Mouse (Mus musculus): ENCODE data around the gene Olfr554. TPM values are rescaled to one million over a fixed set of nuclear protein-coding genes. Genes with fewer than 3 reads are reported as not detected.
"Not testable (repeated sequence)": the region's sequence is repeated elsewhere in the genome, so short reads cannot be mapped to it uniquely, and the experiment has no call there.

Olfr554 gene
- polyA plus RNA-seq (2015; fragmentation: Nextera tagmentation; extraction: Ambion mirVana) = not detected in 2 replicates

GRCm38 (mm10) chr7:102638132-102638531, at the start of gene Olfr554:
TSS of gene Olfr554 (plus strand) at chr7:102638432.
- 66% methylated on average over 1 of the region's 1 CpGs for WGBS
- ATAC-seq (ENCODE audit: low FRiP score) = no peak

GRCm38 (mm10) chr7:102591786-102592185, 46.4 kb upstream of the Olfr554 start, which contains the start of gene Olfr551:
TSS of gene Olfr551 (minus strand) at chr7:102591886.
- no peaks in the 10 kb centered on the region for H3K36me3 ChIP-seq
- no peak within 1 kb of the TSS for H3K27ac ChIP-seq (replicated peaks)
- H3K9me3 ChIP-seq (replicated peaks) = no peaks in the 10 kb centered on the region
- no peak for ATAC-seq (ENCODE audit: low FRiP score)
- H3K4me2 ChIP-seq = no peak within 1 kb of the TSS
- no peak within 1 kb of the TSS for H3K4me3 ChIP-seq (replicated peaks)
- no peak within 1 kb of the TSS for H3K9ac ChIP-seq (replicated peaks)
- WGBS = 91% methylated on average over 3 of the region's 3 CpGs
- H3K27me3 ChIP-seq (replicated peaks) = no peaks in the 10 kb centered on the region
- H3K4me1 ChIP-seq = no peaks in the 10 kb centered on the region

More at GRCm38 (mm10) chr7:102638132-102638531, at the start of gene Olfr554:
- Histone ChIP-seq H3K27me3 (replicated peaks) (no peaks in the 10 kb centered on the region), H3K4me3 (replicated peaks) (no peak within 1 kb of the TSS), H3K9ac (replicated peaks) (no peak within 1 kb of the TSS), H3K4me2 (no peak within 1 kb of the TSS), H3K27ac (replicated peaks) (no peak within 1 kb of the TSS), H3K36me3 (no peaks in the 10 kb centered on the region), H3K9me3 (replicated peaks) (no peaks in the 10 kb centered on the region), H3K4me1 (no peaks in the 10 kb centered on the region)

GRCm38 (mm10) chr7:102597378-102598031, 40.7 kb upstream of the Olfr554 start, which contains the start of gene Olfr552:
TSS of gene Olfr552 (plus strand) at chr7:102597770.
- H3K4me2 ChIP-seq = no peak within 1 kb of the TSS
- 83% methylated on average over 1 of the region's 1 CpGs for WGBS
- no peak for ATAC-seq (ENCODE audit: low FRiP score)
- H3K36me3 ChIP-seq = no peaks in the 10 kb centered on the region
- no peak within 1 kb of the TSS for H3K27ac ChIP-seq (replicated peaks)
- no peak within 1 kb of the TSS for H3K9ac ChIP-seq (replicated peaks)
- no peak within 1 kb of the TSS for H3K4me3 ChIP-seq (replicated peaks)
- H3K9me3 ChIP-seq (replicated peaks) = no peaks in the 10 kb centered on the region
- H3K27me3 ChIP-seq (replicated peaks) = no peaks in the 10 kb centered on the region
- H3K4me1 ChIP-seq = no peaks in the 10 kb centered on the region

GRCm38 (mm10) chr7:102618118-102618517, 20.1 kb upstream of the Olfr554 start, which contains the start of gene Olfr553:
TSS of gene Olfr553 (minus strand) at chr7:102618218.
- no peak for ATAC-seq (ENCODE audit: low FRiP score)
- Histone ChIP-seq H3K27me3 (replicated peaks) (no peaks in the 10 kb centered on the region), H3K36me3 (no peaks in the 10 kb centered on the region)

GRCm38 (mm10) chr7:102619608-102620007, 18.6 kb upstream of the Olfr554 start:
- Histone ChIP-seq H3K4me1 (no peaks in the 10 kb centered on the region), H3K27ac (replicated peaks) (no peak overlapping the region), H3K4me2 (no peak overlapping the region), H3K9me3 (replicated peaks) (no peaks in the 10 kb centered on the region), H3K27me3 (replicated peaks) (no peaks in the 10 kb centered on the region), H3K9ac (replicated peaks) (no peak overlapping the region), H3K36me3 (no peaks in the 10 kb centered on the region), H3K4me3 (replicated peaks) (no peak overlapping the region)
- WGBS = 73% methylated on average over 5 of the region's 5 CpGs
- no peak for ATAC-seq (ENCODE audit: low FRiP score)

More at GRCm38 (mm10) chr7:102618118-102618517, 20.1 kb upstream of the Olfr554 start, which contains the start of gene Olfr553:
- Histone ChIP-seq H3K9ac (replicated peaks) (no peak within 1 kb of the TSS), H3K4me1 (no peaks in the 10 kb centered on the region), H3K4me3 (replicated peaks) (no peak within 1 kb of the TSS), H3K4me2 (no peak within 1 kb of the TSS), H3K9me3 (replicated peaks) (no peaks in the 10 kb centered on the region), H3K27ac (replicated peaks) (no peak within 1 kb of the TSS)

- H3K9me3 ChIP-seq (replicated peaks); H3K27me3 ChIP-seq (replicated peaks); H3K36me3 ChIP-seq; H3K9ac ChIP-seq (replicated peaks); H3K4me3 ChIP-seq (replicated peaks); H3K4me2 ChIP-seq; H3K4me1 ChIP-seq; H3K27ac ChIP-seq (replicated peaks); ATAC-seq (ENCODE audit: low FRiP score): not testable (repeated sequence)
- WGBS = 92% methylated on average over 19 of the region's 19 CpGs
These were observed 17.9 kb upstream of the Olfr554 start for GRCm38 (mm10) chr7:102620368-102620767.

GRCm38 (mm10) chr7:102636665-102637064, 1.6 kb upstream of the Olfr554 start:
- ATAC-seq (ENCODE audit: low FRiP score) = no peak
- no peaks in the 10 kb centered on the region for H3K4me1 ChIP-seq
- no peak overlapping the region for H3K4me2 ChIP-seq
- no peaks in the 10 kb centered on the region for H3K27me3 ChIP-seq (replicated peaks)
- H3K4me3 ChIP-seq (replicated peaks) = no peak overlapping the region
- 35% methylated on average over 3 of the region's 3 CpGs for WGBS
- H3K9ac ChIP-seq (replicated peaks) = no peak overlapping the region
- H3K36me3 ChIP-seq = no peaks in the 10 kb centered on the region
- no peak overlapping the region for H3K27ac ChIP-seq (replicated peaks)
- no peaks in the 10 kb centered on the region for H3K9me3 ChIP-seq (replicated peaks)

- ATAC-seq (ENCODE audit: low FRiP score); H3K9ac ChIP-seq (replicated peaks); H3K27me3 ChIP-seq (replicated peaks); H3K27ac ChIP-seq (replicated peaks); H3K36me3 ChIP-seq; H3K4me3 ChIP-seq (replicated peaks); H3K4me2 ChIP-seq; H3K4me1 ChIP-seq; H3K9me3 ChIP-seq (replicated peaks): not testable (repeated sequence)
- WGBS = 87% methylated on average over 4 of the region's 4 CpGs
These were observed 6.7 kb downstream of the Olfr554 start for GRCm38 (mm10) chr7:102644945-102645344.

GRCm38 (mm10) chr7:102658523-102658922, 20.3 kb downstream of the Olfr554 start, which contains the start of gene Olfr555:
TSS of gene Olfr555 (plus strand) at chr7:102658823.
- Histone ChIP-seq H3K9me3 (replicated peaks) (no peaks in the 10 kb centered on the region), H3K27ac (replicated peaks) (no peak within 1 kb of the TSS), H3K4me3 (replicated peaks) (no peak within 1 kb of the TSS), H3K27me3 (replicated peaks) (no peaks in the 10 kb centered on the region), H3K4me1 (no peaks in the 10 kb centered on the region), H3K9ac (replicated peaks) (no peak within 1 kb of the TSS), H3K36me3 (no peaks in the 10 kb centered on the region), H3K4me2 (no peak within 1 kb of the TSS)
- 74% methylated on average over 1 of the region's 1 CpGs for WGBS
- no peak for ATAC-seq (ENCODE audit: low FRiP score)

- Histone ChIP-seq H3K4me1 (no peaks in the 10 kb centered on the region), H3K4me3 (replicated peaks) (no peak within 1 kb of the TSS), H3K9ac (replicated peaks) (no peak within 1 kb of the TSS), H3K27me3 (replicated peaks) (no peaks in the 10 kb centered on the region), H3K27ac (replicated peaks) (no peak within 1 kb of the TSS), H3K9me3 (replicated peaks) (no peaks in the 10 kb centered on the region), H3K4me2 (no peak within 1 kb of the TSS), H3K36me3 (no peaks in the 10 kb centered on the region)
- no peak for ATAC-seq (ENCODE audit: low FRiP score)
- 19% methylated on average over 3 of the region's 3 CpGs for WGBS
These were observed 26.4 kb downstream of the Olfr554 start, which contains the start of gene Olfr556 for GRCm38 (mm10) chr7:102664599-102664998. TSS of gene Olfr556 (plus strand) at chr7:102664899.

GRCm38 (mm10) chr7:102665378-102665777, 27.1 kb downstream of the Olfr554 start:
- WGBS = 40% methylated on average over 2 of the region's 2 CpGs
- H3K36me3 ChIP-seq = no peaks in the 10 kb centered on the region
- ATAC-seq (ENCODE audit: low FRiP score) = no peak

GRCm38 (mm10) chr7:102676225-102676624, 38.0 kb downstream of the Olfr554 start:
- Histone ChIP-seq H3K9me3 (replicated peaks) (no peaks in the 10 kb centered on the region), H3K4me3 (replicated peaks) (no peak overlapping the region), H3K4me1 (no peaks in the 10 kb centered on the region), H3K36me3 (no peaks in the 10 kb centered on the region), H3K4me2 (no peak overlapping the region), H3K9ac (replicated peaks) (no peak overlapping the region), H3K27me3 (replicated peaks) (no peaks in the 10 kb centered on the region), H3K27ac (replicated peaks) (no peak overlapping the region)
- ATAC-seq (ENCODE audit: low FRiP score) = no peak
- WGBS = 90% methylated on average over 2 of the region's 2 CpGs

More at GRCm38 (mm10) chr7:102665378-102665777, 27.1 kb downstream of the Olfr554 start:
- H3K4me1 ChIP-seq = no peaks in the 10 kb centered on the region
- no peaks in the 10 kb centered on the region for H3K9me3 ChIP-seq (replicated peaks)
- no peak overlapping the region for H3K9ac ChIP-seq (replicated peaks)
- H3K4me3 ChIP-seq (replicated peaks) = no peak overlapping the region
- H3K4me2 ChIP-seq = no peak overlapping the region
- no peak overlapping the region for H3K27ac ChIP-seq (replicated peaks)
- H3K27me3 ChIP-seq (replicated peaks) = no peaks in the 10 kb centered on the region
